Mouse (Mus musculus) frontal cortex, postnatal 10 days (tissue): ENCODE measurements around the gene Gm28845.
"Not testable (repeated sequence)": the region's sequence is repeated elsewhere in the genome, so short reads cannot be mapped to it uniquely, and the experiment has no call there.

Experiments used
- DNase-seq, 2 experiments: peaks; one replicate each; pipeline ENCODE4 v3.0.0; 2022; ENCODE audit warnings: low spot score in 2 of 2, mixed read lengths in 1 of 2

The Gm28845 gene

DNA sequence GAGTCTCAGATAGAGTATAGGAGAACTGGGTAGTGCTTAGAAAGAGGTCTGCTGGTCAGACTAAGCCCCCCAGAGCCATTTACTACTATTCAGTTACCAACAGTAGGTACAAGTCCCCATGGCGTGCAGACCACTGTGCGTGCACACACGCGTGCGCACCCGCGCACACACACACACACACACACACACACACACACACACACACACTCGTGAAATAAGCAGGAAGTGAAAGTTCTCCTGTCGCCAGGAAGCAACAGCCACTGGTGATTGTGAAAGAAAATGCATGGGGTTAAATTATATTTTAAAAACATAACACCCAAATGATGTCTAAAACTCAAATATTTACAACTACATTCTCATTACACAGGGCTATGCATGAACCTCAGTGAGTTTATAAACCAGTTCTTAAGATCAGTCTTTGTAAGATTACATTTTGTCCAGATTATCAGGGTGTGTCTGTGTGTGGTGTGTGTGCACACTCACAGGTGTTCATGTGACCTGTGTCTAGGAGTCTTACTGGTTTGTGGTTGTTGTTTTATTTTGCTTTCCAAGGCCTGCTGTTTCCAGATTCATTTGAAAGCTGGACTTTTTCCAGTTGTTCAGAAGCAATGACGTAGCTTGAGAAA lies 11.6 kb downstream of the Gm28845 start:
- DNase-seq = no peak

- DNase-seq = no peak
Observed at GRCm38 (mm10) chr1:65103273-65103672, 16.1 kb downstream of the Gm28845 start, which contains the start of gene Cryga. Gene Cryga (minus strand): TSS chr1:65103373.

DNA sequence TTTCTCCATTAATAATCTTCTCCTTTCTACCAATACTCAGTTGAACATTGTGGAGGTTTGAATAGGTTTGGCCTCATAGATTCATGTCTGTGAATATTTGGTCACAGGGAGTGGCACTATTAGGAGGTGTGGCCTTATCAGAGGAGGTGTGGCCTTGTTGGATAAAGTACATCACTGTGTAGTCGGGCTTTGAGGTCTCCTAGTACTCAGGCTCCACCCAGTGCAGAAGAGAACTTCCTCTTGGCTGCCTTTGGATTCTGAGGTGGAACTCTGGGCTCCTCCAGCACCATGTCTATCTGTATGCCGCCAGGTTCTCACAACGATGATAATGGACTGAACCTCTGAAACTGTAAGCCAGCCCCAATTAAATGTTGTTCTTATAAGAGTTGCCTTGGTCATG lies 22.4 kb downstream of the Gm28845 start:
- DNase-seq = no peak

- no peak for DNase-seq
Observed at GRCm38 (mm10) chr1:65091566-65091965, 27.8 kb downstream of the Gm28845 start.

GRCm38 (mm10) chr1:65090370-65090769 lies 29.0 kb downstream of the Gm28845 start:
- no peak for DNase-seq

DNA sequence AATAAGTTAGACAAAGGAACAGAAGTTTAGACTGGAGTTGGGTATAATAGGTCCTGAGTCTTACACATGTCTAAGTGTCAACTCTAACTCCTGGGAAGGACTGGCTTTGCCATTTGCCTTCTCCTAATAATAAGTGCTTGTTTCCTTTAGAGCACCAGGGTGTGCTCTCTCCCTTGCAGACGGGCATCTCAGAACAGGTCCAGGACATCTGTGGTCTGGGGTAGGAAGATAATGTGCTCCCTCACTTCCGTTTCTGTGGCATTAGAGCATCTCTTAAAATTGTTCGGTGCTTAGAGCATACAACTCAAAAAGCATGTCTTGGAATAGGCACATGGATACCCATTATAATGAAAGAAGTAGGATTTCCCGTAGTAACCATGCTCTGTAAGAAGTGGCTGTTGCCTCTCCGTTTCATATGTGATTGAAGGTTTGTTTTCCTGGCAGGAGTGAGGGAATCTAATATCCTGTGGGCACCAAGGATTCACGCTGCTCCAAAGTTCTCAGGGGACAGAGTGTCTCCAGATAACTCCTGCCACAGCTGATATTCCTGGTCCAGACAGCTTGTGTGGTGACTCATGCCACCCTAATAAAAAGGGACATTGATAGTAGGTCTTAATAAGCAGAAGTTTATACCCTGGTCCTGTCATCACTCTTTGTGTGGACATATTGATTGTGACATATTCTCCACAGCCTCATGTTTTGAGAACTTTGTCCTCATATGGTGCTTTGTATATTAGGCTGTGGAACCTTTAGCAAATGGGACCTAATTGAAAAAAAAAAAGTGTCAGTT lies 30.6 kb downstream of the Gm28845 start:
- DNase-seq = no peak

DNA sequence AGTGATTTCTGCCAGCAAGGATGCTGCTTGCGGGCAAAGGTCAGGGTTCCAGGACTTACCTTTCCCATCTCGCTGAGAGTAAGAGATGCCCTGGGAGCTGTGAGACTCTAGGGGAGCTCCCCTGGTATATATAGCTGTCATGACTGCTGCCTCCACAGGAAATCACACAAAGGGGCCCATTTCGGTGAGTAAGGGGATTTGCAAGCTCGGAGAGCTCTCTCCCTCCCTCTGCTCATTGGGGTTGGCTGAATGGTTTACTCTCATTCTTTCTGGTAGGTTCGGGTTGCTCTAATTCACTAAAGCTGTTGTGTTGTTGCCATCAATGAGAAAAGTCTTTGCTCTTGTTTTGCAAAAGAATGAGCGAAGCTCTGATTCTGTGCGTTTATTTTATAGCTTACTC lies 37.2 kb downstream of the Gm28845 start, which contains the start of gene Crygb:
Crygb (minus strand) TSS at position 101 of the 400 bp plus-strand sequence.
- DNase-seq = no peak

DNA sequence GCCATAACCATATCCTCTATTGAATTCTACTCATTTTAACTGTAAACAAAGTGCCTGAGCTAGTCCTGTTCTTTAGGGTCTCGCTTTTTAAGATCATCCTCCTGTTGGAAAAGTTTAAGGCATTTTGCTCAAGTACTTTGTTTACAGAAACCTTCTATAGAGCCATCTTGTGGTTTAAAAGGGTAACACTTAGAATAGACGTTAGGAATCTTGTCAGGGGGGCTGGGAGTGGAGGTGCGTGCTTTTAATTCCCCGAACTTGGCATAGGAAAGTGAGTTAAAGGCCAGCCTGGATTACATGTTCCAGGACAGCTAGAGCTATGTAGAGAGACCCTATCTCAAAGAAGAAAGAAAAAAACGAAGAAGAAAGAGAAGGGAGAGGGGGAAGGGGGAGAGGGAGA lies 43.8 kb downstream of the Gm28845 start:
- DNase-seq = no peak

DNA sequence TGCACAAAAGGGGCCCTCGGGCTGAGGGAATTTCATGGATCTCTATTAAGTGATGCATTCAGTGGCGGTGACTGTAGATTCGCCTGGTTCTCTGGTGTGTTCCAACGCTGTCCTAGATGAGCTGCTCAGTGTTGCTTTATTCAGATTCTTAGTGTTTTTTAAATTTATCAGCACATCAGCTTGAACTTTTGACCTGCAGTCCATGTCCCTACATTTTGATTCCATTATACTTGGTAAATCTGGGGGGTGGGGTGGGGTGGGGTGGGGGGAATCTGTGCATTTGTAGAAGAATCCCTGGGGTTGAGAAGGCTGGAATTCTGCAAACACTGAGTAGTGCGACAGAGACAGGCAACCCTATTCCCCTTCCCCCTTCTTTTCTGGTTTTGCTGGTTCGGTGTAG lies 45.8 kb downstream of the Gm28845 start, which contains the start of gene Crygc:
Crygc (minus strand) TSS at position 101 of the 400 bp plus-strand sequence.
- DNase-seq = no peak

DNA sequence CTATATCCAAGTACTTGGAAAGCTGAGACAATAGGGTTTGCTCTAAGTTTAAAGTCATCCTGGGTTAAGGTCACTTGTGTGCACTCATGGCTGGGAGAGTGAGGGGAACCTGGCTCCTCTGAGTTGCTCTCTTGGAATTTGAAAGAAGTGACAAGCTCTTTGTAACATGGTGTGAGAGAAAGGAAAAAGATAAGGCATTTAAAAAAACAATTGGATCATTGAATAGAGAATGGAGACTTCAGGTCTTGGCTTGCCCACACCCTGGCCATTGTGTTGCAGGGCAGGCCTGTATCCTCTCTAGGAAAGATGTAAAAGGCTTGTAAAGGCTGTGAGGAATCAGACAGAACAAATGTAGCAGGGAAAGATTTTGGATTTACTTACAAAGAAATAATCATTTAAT lies 51.5 kb downstream of the Gm28845 start:
- no peak for DNase-seq

- no peak for DNase-seq
Observed at GRCm38 (mm10) chr1:65064201-65064600, 55.2 kb downstream of the Gm28845 start.

DNA sequence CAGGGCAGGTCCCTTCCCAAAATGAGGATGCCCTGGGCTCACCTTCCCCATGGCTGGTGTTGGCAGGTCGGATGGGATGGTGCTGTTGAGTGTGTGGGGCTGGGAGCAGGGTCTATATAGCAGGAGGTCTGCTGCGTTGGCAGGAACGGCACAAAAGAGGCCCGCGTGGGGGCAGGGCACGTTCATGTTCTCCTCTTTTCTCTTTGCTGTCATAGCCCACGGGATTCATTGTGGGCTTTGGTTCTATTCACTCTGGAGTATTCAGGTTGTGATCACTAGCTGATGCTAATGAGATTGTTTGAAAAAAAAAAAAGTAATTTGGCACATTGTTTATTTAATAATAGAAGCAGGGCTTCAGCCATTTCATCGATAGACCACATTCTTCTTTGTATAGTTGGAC lies 56.0 kb downstream of the Gm28845 start, which contains the start of gene Crygd:
Crygd (minus strand) TSS at position 101 of the 400 bp plus-strand sequence.
- no peak for DNase-seq

DNA sequence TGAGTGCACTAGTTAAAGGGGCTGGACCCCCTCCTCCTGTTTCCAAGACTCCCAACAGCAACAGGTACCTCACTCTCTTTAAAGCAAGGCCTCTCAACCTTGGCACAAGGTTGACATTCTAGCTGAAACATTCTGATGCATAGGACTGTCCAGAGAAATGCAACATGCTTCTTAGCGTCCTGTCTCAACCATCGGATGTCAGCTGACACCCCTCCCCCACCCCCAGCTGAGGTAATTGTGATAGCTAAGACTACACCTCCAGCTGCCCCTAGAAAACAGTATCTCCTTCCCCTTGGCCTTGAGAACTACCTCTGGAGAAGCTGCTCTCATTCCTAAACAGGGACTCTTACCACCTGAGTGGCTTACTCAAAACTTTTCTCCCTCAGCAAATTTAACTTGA lies 67.2 kb downstream of the Gm28845 start:
- no peak for DNase-seq

DNA sequence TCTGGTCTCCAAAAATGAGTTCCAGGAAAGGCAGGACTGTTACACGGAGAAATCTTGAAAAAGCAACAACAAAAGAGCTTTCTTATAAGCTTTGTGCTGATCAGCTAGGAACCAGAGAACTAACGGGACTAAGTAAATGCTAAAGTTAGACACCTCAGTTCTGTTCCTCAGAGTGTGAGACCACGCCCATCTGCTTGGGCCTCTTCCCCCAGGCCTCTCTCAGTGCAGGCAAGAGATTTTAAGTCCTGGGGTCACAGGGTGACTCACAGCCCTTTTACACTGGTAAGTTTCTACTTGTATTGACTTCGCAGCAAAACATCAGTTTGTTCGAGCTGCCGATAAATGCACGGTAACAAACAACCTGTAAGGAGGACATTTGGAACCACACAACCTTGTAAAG lies 67.7 kb downstream of the Gm28845 start:
- no peak for DNase-seq

- not testable (repeated sequence) for DNase-seq
Observed at GRCm38 (mm10) chr1:65050952-65051351, 68.4 kb downstream of the Gm28845 start, which contains the start of gene Cryge. Gene Cryge (minus strand): TSS chr1:65051149.
